Mouse (Mus musculus) stomach, postnatal 0 days (tissue): ENCODE results near the gene Gramd1b.

Experiments
- CTCF ChIP-seq: IDR thresholded peaks from 2 replicates; pipeline ENCODE4 v1.5.1; 2016; ENCODE audit warnings: antibody characterized with exemption, low read depth, mild to moderate bottlenecking, moderate library complexity
- EP300 ChIP-seq: optimal IDR thresholded peaks from 2 replicates; pipeline ENCODE3; 2016; ENCODE audit warnings: antibody characterized with exemption

- TF ChIP-seq CTCF (no peak), EP300 (no peak)
Observed at GRCm38 (mm10) chr9:40404637-40405036, 126.5 kb downstream of the Gramd1b start.
